Mouse (Mus musculus) stomach, postnatal 0 days (tissue): ENCODE results near the gene Rbms3.

Experiments used
- CTCF ChIP-seq: IDR thresholded peaks from 2 replicates; pipeline ENCODE4 v1.5.1; 2016; ENCODE audit warnings: antibody characterized with exemption, low read depth, mild to moderate bottlenecking, moderate library complexity
- EP300 ChIP-seq: optimal IDR thresholded peaks from 2 replicates; pipeline ENCODE3; 2016; ENCODE audit warnings: antibody characterized with exemption

GRCm38 (mm10) chr9:117041291-117041992 lies 588.3 kb downstream of the Rbms3 start:
- no peak for TF ChIP-seq CTCF
- no peak for TF ChIP-seq EP300
